Comparison of ENCODE assay signal across 10 mouse cellular contexts in the genomic region with DNA sequence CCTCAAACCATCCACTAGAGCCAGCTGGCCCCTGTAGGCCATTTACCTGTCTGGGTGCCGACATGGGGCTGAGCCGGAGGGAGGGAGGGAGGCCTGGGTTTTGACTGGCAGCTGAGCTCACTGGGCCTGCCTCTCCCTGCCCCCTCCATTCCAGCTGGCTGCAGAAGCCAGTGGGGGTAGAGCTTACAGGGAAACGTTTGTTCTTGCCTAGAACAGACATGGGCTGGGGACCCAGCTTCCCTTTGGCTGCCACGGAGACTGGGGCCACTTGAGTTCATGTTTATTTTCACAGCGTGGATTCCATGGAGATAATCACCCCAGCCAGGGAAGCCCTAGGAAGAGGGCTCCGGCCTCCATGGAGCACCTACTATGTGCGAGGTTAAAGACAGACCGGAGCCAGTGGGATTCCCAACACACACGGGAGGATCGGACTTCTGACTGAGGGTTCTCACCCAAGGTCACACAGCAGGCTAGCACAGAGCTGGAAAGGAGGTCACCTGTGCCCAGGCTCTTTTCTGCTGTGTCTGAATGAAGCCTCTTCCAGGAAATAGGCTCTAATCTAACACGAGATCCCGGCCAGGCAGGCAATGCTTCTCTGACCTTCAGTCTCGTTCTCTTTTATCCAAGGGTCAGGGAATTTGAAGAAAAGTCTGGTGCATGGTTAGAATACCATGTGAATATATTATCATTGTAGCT. TPM values are rescaled to one million over a fixed set of nuclear protein-coding genes. Genes with fewer than 3 reads are reported as not detected.
DNase-seq lines count a peak whose midpoint lies in the region; ATAC-seq lines count a peak whose summit lies in the region.
"Had no signal": no experiment of that assay in that cellular context is flagged by ENCODE, and none has a peak within 500 bp of the region (broad histone marks: within the 10 kb centered on the region; RNA-seq: fewer than 3 reads in every experiment).

No protein-coding gene starts in this region.

- no peak overlapping the region for H3K9ac ChIP-seq in forebrain, embryonic 14.5 days (ENCODE audit: low read length)
- H3K9ac ChIP-seq in forebrain, embryonic 15.5 days (replicated peaks) = no peak overlapping the region
- H3K9ac ChIP-seq in hindbrain, embryonic 11.5 days (ENCODE audit: low read depth, low read length) = 0 out of 2 replicates have a peak overlapping the region, but pooled peaks have one; percentile 13
- no peak overlapping the region for H3K9ac ChIP-seq in lung, embryonic 15.5 days
- H3K9ac ChIP-seq: liver, embryonic 14.5 days had no signal

- H3K27me3 ChIP-seq in forebrain, embryonic 14.5 days (replicated peaks; ENCODE audit: control insufficient read depth, insufficient read depth, low read length) = no peaks in the 10 kb centered on the region
- H3K27me3 ChIP-seq in forebrain, embryonic 15.5 days = no peaks in the 10 kb centered on the region
- H3K27me3 ChIP-seq in hindbrain, embryonic 11.5 days (ENCODE audit: control insufficient read depth, insufficient read depth, low read length) = no peaks in the 10 kb centered on the region
- peaks cover 5% of the 10 kb centered on the region; the same call in 1 of the 2 replicates for H3K27me3 ChIP-seq in lung, embryonic 15.5 days

- no peaks in the 10 kb centered on the region for H3K9me3 ChIP-seq in forebrain, embryonic 14.5 days (replicated peaks; ENCODE audit: control insufficient read depth, low read length)
- H3K9me3 ChIP-seq in forebrain, embryonic 15.5 days = no peaks in the 10 kb centered on the region
- no peaks in the 10 kb centered on the region for H3K9me3 ChIP-seq in hindbrain, embryonic 11.5 days (ENCODE audit: control insufficient read depth, low read length)
- H3K9me3 ChIP-seq in lung, embryonic 15.5 days = no peaks in the 10 kb centered on the region

- WGBS in forebrain, embryonic 14.5 days = 40% methylated on average over 12 of the region's 13 CpGs
- WGBS in forebrain, embryonic 15.5 days = 39% methylated on average over 13 of the region's 13 CpGs
- WGBS in hindbrain, embryonic 11.5 days = 24% methylated on average over 13 of the region's 13 CpGs
- 11% methylated on average over 13 of the region's 13 CpGs for WGBS in lung, embryonic 15.5 days

- H3K4me1 ChIP-seq in forebrain, embryonic 14.5 days (ENCODE audit: control insufficient read depth, insufficient read depth, low read length) = no peaks in the 10 kb centered on the region
- H3K4me1 ChIP-seq in forebrain, embryonic 15.5 days = peaks cover 14% of the 10 kb centered on the region; the same call in 1 of the 2 replicates
- H3K4me1 ChIP-seq in hindbrain, embryonic 11.5 days (replicated peaks; ENCODE audit: control insufficient read depth, insufficient read depth, low read length) = no peaks in the 10 kb centered on the region; the same call in 1 of the 2 replicates
- H3K4me1 ChIP-seq in lung, embryonic 15.5 days = peaks cover 19% of the 10 kb centered on the region

- no peak for DNase-seq in forebrain, embryonic 14.5 days (ENCODE audit: low spot score)
- DNase-seq in embryo, embryonic 9.5 days (ENCODE audit: extremely low spot score) = peak; percentile 48
- peak; percentile 37 for DNase-seq in hindbrain, embryonic 11.5 days (ENCODE audit: low spot score)
- DNase-seq in adrenal gland, adult (ENCODE audit: inconsistent age in 2 of 2, low spot score in 1 of 2) = no peak
- DNase-seq in ovary, postnatal 10 days (ENCODE audit: low spot score) = no peak
- DNase-seq in yolk sac, embryonic 10.5 days (ENCODE audit: low spot score) = no peak

- H3K27ac ChIP-seq in forebrain, embryonic 14.5 days (ENCODE audit: low read depth, low read length) = no peak overlapping the region
- no peak overlapping the region for H3K27ac ChIP-seq in forebrain, embryonic 15.5 days (replicated peaks)
- H3K27ac ChIP-seq in hindbrain, embryonic 11.5 days (ENCODE audit: low read depth, low read length) = no peak overlapping the region
- H3K27ac ChIP-seq in lung, embryonic 15.5 days = no peak overlapping the region
- H3K27ac ChIP-seq: liver, embryonic 14.5 days had no signal

- no peak overlapping the region for H3K4me3 ChIP-seq in forebrain, embryonic 14.5 days (ENCODE audit: low read depth, low read length)
- H3K4me3 ChIP-seq in forebrain, embryonic 15.5 days = no peak overlapping the region
- no peak overlapping the region for H3K4me3 ChIP-seq in hindbrain, embryonic 11.5 days (ENCODE audit: low read depth, low read length)
- H3K4me3 ChIP-seq in lung, embryonic 15.5 days = no peak overlapping the region

- 0 out of 2 replicates have a peak, but pooled peaks have one; percentile 32 for ATAC-seq in forebrain, embryonic 14.5 days
- ATAC-seq in forebrain, embryonic 15.5 days (replicated peaks) = no peak
- ATAC-seq in hindbrain, embryonic 11.5 days (ENCODE audit: low FRiP score) = no peak
- ATAC-seq in lung, embryonic 15.5 days (ENCODE audit: borderline replicate concordance, extremely low read depth, low FRiP score, low TSS enrichment) = peak; percentile 62; the same call in 1 of the 2 replicates

- H3K36me3 ChIP-seq in forebrain, embryonic 14.5 days (ENCODE audit: control insufficient read depth, insufficient read depth, low read length) = no peaks in the 10 kb centered on the region
- H3K36me3 ChIP-seq in forebrain, embryonic 15.5 days = no peaks in the 10 kb centered on the region
- H3K36me3 ChIP-seq in hindbrain, embryonic 11.5 days (ENCODE audit: control insufficient read depth, insufficient read depth, low read length) = no peaks in the 10 kb centered on the region
- H3K36me3 ChIP-seq in lung, embryonic 15.5 days = no peaks in the 10 kb centered on the region

- H3K4me2 ChIP-seq in forebrain, embryonic 14.5 days (ENCODE audit: low read length) = no peak overlapping the region
- H3K4me2 ChIP-seq in forebrain, embryonic 15.5 days (replicated peaks) = no peak overlapping the region
- no peak overlapping the region for H3K4me2 ChIP-seq in hindbrain, embryonic 11.5 days (replicated peaks; ENCODE audit: low read depth, low read length)
- H3K4me2 ChIP-seq in lung, embryonic 15.5 days = no peak overlapping the region

RNA-seq across cellular contexts. Expression of a gene that starts 25.2 kb away (rescaled TPM):
- 0.34 and 0.40 TPM in 2 replicates for polyA plus RNA-seq in forebrain, embryonic 14.5 days (2014; fragmentation: Nextera tagmentation; extraction: Ambion mirVana)
- 0.06 and 0.13 TPM in 2 replicates for polyA plus RNA-seq in forebrain, embryonic 15.5 days (2015; fragmentation: Nextera tagmentation; extraction: Ambion mirVana)
- 4.2 and 5.0 TPM in 2 replicates for polyA plus RNA-seq in hindbrain, embryonic 11.5 days (2014; fragmentation: Nextera tagmentation; extraction: Ambion mirVana)
- 0.09 TPM in 1 of 2 replicates, not detected in the other for polyA plus RNA-seq in lung, embryonic 15.5 days (2015; fragmentation: Nextera tagmentation; extraction: Ambion mirVana)
- polyA plus RNA-seq: C2C12 had no signal

Comparison
In these comparisons a context has a peak if more than half of its experiments do, and no peak if none do; other contexts are left out.
1. ATAC-seq: peak in forebrain, embryonic 14.5 days (single experiment) and lung, embryonic 15.5 days (single experiment); none in forebrain, embryonic 15.5 days (single experiment) and hindbrain, embryonic 11.5 days (single experiment).
2. DNase-seq: peak in embryo, embryonic 9.5 days (single experiment) and hindbrain, embryonic 11.5 days (single experiment); none in forebrain, embryonic 14.5 days (single experiment), adrenal gland, adult (0 of 2), ovary, postnatal 10 days (single experiment) and yolk sac, embryonic 10.5 days (single experiment).